Mouse (Mus musculus) inflammation-experienced regulatory T-cells, adult 6 months (primary cell): ENCODE measurements around the gene Scaf8. TPM values are rescaled to one million over a fixed set of nuclear protein-coding genes. Genes with fewer than 3 reads are reported as not detected.
"Not testable (repeated sequence)": the region's sequence is repeated elsewhere in the genome, so short reads cannot be mapped to it uniquely, and the experiment has no call there.

ENCODE experiments used
- ATAC-seq: one replicate; pipeline ENCODE4 v1.8.0; 2017
- polyA plus RNA-seq, 3 experiments: library from polyadenylated mRNA; unstranded; fragments of 100-300 nt; shearing (Covaris generic); gene quantifications; one replicate each; pipeline ENCODE4 v1.2.1; 2017

Scaf8 gene
- 10 to 100 TPM; 23.2 to 30.0 (median 26.4) TPM for polyA plus RNA-seq

DNA sequence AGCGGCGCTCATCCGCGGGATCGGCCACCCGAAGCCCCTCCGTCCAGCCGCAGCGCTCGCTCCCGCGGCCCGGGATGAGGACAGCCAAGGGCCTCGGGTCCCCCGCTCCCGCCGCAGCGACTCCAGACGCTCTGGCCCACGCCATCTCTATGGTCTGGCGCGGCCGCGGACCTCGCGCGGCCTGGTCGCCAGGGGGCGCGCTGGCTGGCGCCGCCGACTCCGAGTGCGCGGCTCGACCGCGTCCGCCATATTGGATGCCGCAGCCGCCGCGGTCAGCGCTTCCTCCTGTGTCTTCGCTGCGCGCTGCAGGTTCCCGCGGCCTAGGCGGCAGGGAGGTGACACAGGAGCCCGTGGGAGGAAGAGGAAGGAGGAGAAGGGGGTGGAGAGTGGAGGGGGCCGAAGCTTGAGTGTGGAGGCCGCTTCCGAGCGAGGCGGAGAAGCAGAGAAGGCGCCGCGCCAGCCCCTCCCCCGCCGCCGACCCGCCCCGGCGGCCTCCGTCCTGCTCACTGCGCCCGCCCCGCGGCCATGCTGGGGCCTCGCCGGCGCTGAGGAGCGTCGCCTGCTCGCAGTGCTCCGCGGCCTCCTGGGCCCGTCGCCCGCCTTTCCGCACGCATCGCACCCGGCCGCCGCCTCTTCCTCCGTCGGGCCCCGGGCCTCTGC lies at the start of gene Scaf8:
Scaf8 (plus strand) TSS at position 253 of the 660 bp plus-strand sequence.
- peak; percentile 70 for ATAC-seq

- no peak for ATAC-seq
Observed at GRCm38 (mm10) chr17:3075166-3075872, 39.5 kb upstream of the Scaf8 start.

DNA sequence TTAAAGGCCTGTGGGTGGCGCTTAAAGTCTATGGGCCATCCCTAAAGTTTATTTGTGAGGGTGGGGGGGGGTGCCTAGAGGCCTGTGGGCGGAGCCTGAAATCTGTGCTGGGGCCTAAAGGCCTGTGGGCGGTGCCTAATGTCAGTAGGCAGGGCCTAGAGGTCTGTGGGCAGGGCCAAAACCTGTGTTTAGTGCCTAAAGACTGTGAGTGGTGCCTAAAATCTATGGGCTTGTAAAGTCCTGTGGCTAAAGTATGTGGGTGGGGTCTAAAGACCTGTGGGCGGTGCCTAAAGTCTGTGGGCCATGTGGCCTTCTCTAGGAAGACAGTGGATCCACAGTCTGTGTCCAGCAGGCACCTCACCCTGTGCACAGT lies 38.9 kb upstream of the Scaf8 start:
- ATAC-seq, result no peak

GRCm38 (mm10) chr17:3077936-3078335 lies 36.8 kb upstream of the Scaf8 start:
- ATAC-seq, result not testable (repeated sequence)

DNA sequence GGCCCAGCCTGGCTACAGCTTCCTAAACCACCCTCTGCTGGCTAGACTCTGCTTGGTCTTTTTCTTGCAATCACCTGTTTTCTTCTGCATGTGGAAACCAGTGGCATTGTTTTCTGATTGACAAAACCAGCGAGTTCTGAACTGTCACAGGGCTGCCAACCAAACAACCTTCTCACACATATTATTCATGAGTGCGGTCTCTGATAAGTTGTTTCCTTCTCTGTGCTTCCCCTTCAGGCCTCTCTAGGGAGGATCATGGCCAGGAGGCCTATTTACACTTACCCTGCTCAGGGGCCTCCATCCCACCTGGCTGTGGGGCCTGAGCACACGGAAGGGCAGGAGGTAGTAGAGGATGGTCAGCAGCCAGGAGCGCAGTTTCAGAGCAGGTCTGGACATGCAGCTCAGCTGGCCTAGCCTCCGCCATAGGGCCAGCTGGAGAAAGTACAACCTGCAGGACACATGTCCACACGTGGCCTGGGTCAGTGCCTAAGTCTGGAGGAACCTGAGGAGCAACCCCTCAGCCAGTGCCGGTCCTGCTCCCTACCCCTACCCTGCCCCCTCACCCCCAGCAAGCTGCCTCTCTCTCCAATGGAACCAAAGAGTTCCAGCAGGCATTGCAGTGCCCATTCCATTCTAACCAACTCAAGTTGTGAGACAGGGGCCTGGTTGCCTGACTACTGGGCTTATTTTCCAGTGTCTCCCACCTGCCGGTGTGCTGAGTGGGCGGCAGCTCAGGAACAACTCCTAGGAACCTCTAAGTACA lies 34.0 kb upstream of the Scaf8 start:
- ATAC-seq, result peak; percentile 39

DNA sequence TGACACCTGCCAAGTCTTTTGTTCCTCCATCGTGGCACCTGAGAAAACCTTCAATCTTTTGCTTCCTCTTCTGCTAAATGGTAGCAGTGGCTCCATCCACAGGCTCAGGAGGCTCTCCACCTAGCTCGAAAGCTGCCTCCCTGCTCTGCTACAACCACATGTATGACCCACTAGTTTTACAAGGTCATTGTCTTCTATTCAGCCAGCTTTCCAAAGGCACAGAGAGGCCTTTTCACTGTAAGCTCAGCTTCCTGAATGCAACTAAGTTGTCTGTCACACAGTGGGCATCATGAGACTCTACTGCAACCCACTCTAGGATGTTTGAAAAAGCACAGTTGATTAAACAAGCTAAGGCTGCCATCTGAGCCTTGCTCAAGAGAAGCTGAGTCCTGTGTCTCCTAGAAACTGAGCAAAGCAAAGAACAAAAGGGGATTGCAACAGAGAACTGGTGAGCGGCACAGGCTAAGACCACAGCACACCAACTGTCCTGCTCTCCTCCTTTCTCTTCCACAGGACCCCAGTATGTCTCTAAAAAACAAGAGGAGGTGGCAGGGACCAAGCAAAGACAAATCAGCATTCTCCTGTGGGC lies 33.2 kb upstream of the Scaf8 start:
- peak; percentile 18 for ATAC-seq

GRCm38 (mm10) chr17:3082125-3082755 lies 32.5 kb upstream of the Scaf8 start:
- peak; percentile 5 for ATAC-seq

GRCm38 (mm10) chr17:3082756-3083749 lies 31.7 kb upstream of the Scaf8 start:
- ATAC-seq, result peak; percentile 22

- peak; percentile 28 for ATAC-seq
Observed at GRCm38 (mm10) chr17:3083886-3084550, 30.8 kb upstream of the Scaf8 start.

DNA sequence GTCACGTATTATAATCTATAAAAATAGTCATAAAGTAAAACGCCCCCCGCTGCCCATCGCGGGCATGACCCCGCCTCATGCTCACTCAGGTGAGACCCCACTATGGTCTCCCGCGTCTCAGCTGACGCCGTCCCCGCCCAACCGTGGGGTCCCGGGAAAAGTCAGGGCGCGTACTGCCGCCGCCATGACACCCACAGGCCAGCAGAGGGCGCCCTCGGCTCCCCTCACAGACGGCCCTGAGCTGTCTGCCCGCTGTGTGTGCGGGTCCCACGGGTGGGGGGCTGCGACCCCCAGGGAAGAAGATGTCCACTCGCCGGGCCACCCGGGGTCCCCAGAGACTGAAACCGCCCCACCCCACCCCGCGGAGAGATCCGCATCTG lies 30.2 kb upstream of the Scaf8 start:
- no peak for ATAC-seq

DNA sequence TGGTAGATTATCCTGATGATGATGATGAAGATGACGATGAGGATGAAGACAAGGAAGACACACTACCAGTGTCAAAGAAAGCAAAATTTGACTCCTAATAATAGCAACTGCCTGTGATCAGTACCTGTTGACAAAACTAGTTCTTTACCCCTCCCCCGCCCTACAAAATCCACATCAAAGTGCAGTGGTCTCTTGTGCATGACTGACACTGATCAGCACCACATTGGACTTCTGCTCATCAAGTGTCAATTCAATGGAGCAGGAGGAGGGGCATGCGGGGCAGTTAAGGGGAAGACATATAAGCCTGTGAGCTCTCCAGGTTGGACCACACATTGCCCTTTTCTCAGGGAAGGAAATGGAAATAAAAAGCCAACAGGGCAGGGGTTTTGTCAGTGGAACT lies 29.6 kb upstream of the Scaf8 start:
- no peak for ATAC-seq

- ATAC-seq, result peak; percentile 98
Observed at GRCm38 (mm10) chr17:3092682-3093081, 22.1 kb upstream of the Scaf8 start.

- not testable (repeated sequence) for ATAC-seq
Observed at GRCm38 (mm10) chr17:3099273-3099672, 15.5 kb upstream of the Scaf8 start.

DNA sequence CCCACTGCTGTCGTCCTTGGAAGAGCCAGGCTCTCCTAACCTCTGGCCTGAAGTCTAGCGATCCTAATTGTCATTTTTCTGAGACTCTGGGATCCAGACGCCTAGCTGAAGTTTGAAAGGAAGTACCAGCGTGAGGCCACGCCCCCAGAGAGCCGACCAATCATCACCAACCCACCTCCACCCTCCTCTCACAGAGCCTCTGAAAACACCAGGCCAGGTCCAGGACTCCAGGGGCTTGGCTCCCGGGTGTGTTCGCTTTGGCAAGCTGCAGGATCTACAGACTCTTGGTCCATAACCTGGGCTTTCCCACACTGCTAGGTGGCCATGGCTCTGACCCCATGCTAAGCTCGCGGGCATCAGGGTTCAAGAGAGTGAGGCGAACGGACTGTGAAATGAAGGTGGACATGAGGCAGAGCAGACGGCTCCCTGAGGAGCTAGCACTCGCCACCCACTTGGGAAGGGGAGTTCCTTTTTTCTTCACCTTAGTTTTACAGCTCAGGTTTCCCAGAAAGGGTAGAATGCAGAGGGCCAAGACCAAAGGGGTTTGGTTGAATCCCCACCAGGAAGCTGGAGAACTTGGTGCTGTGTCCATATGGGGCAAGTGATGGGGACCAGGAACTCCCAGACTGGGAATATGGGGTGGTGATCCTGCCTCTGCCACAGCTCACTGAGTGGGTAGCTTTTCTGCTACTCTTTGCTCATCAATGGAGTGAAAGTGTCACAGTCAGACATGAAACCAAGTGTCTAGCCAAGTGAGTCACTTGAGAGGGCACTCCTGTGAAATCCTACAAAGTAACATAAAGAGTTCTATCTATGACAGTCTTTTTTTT lies 12.2 kb upstream of the Scaf8 start:
- peak; percentile 97 for ATAC-seq

GRCm38 (mm10) chr17:3104154-3104931 lies 10.4 kb upstream of the Scaf8 start:
- no peak for ATAC-seq

DNA sequence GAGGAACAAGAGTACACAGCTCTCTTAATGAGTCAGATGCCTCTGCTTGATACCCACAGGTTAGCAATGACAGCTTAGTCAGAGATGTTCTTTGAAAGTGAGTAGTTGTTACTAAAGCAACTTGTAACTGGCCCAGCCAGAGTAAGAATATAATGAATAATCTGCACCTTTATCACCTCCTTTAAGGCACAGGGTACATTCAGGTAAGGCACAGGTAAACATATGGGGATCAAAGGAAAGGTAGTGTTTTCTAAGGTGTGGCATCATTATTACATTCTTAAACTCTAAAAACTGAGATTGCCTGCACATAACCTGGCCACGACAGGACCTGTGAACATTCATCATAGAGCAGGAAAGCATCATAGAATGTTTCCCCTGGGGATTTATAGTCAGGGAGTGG lies 9.8 kb upstream of the Scaf8 start:
- ATAC-seq, result peak; percentile 51

- ATAC-seq, result peak; percentile 0
Observed at GRCm38 (mm10) chr17:3113737-3114357, 925 bp upstream of the Scaf8 start.

GRCm38 (mm10) chr17:3114358-3114719 lies 433 bp upstream of the Scaf8 start:
- peak; percentile 72 for ATAC-seq
